Mouse (Mus musculus) spleen, postnatal 14 days (tissue): ENCODE measurements around the gene Slc16a4.
A peak's percentile ranks its signal among the peaks of the same experiment; 100 is the strongest.
"Not testable (repeated sequence)": the region's sequence is repeated elsewhere in the genome, so short reads cannot be mapped to it uniquely, and the experiment has no call there.

Source experiments
- DNase-seq, 2 experiments: peaks; one replicate each; pipeline ENCODE4 v3.0.0; 2021 to 2022; ENCODE audit warnings: low spot score in 2 of 2

The Slc16a4 gene

GRCm38 (mm10) chr3:107295672-107296360 lies 4.8 kb downstream of the Slc16a4 start:
- DNase-seq = no peak

GRCm38 (mm10) chr3:107296917-107297316 lies 5.9 kb downstream of the Slc16a4 start:
- not testable (repeated sequence) for DNase-seq

GRCm38 (mm10) chr3:107317338-107317737 lies 26.3 kb downstream of the Slc16a4 start:
- DNase-seq = no peak

GRCm38 (mm10) chr3:107321141-107321540 lies 30.1 kb downstream of the Slc16a4 start:
- no peak for DNase-seq

- DNase-seq = no peak
These were observed 30.7 kb downstream of the Slc16a4 start for GRCm38 (mm10) chr3:107321776-107322175.

GRCm38 (mm10) chr3:107326442-107326841 lies 35.4 kb downstream of the Slc16a4 start:
- DNase-seq = no peak

- DNase-seq = no peak
These were observed 39.7 kb downstream of the Slc16a4 start for GRCm38 (mm10) chr3:107330503-107331424.

- DNase-seq = no peak
These were observed 40.7 kb downstream of the Slc16a4 start for GRCm38 (mm10) chr3:107331746-107332126.

- peak in 1 of 2 experiments; percentile 14 for DNase-seq
These were observed 41.3 kb downstream of the Slc16a4 start for GRCm38 (mm10) chr3:107332127-107332959.

GRCm38 (mm10) chr3:107332960-107333380 lies 41.9 kb downstream of the Slc16a4 start:
- peak; percentile 85 to 87 for DNase-seq

- DNase-seq = peak; percentile 83 to 88
These were observed 42.6 kb downstream of the Slc16a4 start, which contains the start of gene Rbm15 for GRCm38 (mm10) chr3:107333381-107334201. Gene Rbm15, minus strand, starts transcription at chr3:107333673.

GRCm38 (mm10) chr3:107334202-107334934 lies 43.3 kb downstream of the Slc16a4 start:
- DNase-seq = no peak

GRCm38 (mm10) chr3:107343971-107344370 lies 52.9 kb downstream of the Slc16a4 start:
- no peak for DNase-seq

GRCm38 (mm10) chr3:107345033-107345725 lies 54.1 kb downstream of the Slc16a4 start:
- no peak for DNase-seq

GRCm38 (mm10) chr3:107349006-107349405 lies 58.0 kb downstream of the Slc16a4 start:
- no peak for DNase-seq

- no peak for DNase-seq
These were observed 60.7 kb downstream of the Slc16a4 start for GRCm38 (mm10) chr3:107351706-107352105.

GRCm38 (mm10) chr3:107355618-107356260 lies 64.7 kb downstream of the Slc16a4 start:
- no peak for DNase-seq

GRCm38 (mm10) chr3:107356964-107357441 lies 66.0 kb downstream of the Slc16a4 start:
- peak in 1 of 2 experiments; percentile 45 for DNase-seq

GRCm38 (mm10) chr3:107357700-107358234 lies 66.7 kb downstream of the Slc16a4 start:
- no peak for DNase-seq
